Mouse (Mus musculus) midbrain, embryonic 14.5 days (tissue): Measurements from ENCODE around the gene Magix. TPM values are rescaled to one million over a fixed set of nuclear protein-coding genes. Genes with fewer than 3 reads are reported as not detected.

Experiments
- ATAC-seq: fragments of 200-750 bp; cut with Nextera tagmentation; 2 replicates; pipeline ENCODE4 v1.8.0; 2017; ENCODE audit warnings: moderate number of reproducible peaks, moderate library complexity; ENCODE audit not compliant: low FRiP score, low TSS enrichment
- DNase-seq: peaks from one replicate; pipeline ENCODE4 v3.0.0-alpha.2; 2015
- H3K27ac ChIP-seq: fragments of 300-500 bp; sonication (generic); replicated peaks from 2 replicates; pipeline ENCODE4 v1.5.1; 2014; ENCODE audit warnings: mild to moderate bottlenecking, low read depth, low read length, moderate library complexity
- H3K27me3 ChIP-seq: fragments of 300-500 bp; sonication (generic); 2 replicates; pipeline ENCODE4 v1.6.1; 2014; ENCODE audit warnings: low read length, control low read depth, mixed read lengths; ENCODE audit not compliant: control insufficient read depth, insufficient read depth
- H3K36me3 ChIP-seq: fragments of 300-500 bp; sonication (generic); 2 replicates; pipeline ENCODE4 v1.6.1; 2014; ENCODE audit warnings: low read length, control low read depth; ENCODE audit not compliant: control insufficient read depth, insufficient read depth
- H3K4me1 ChIP-seq: fragments of 300-500 bp; sonication (generic); 2 replicates; pipeline ENCODE4 v1.6.1; 2014; ENCODE audit warnings: mild to moderate bottlenecking, antibody characterized with exemption, low read length, control low read depth; ENCODE audit not compliant: control insufficient read depth, insufficient read depth
- H3K4me2 ChIP-seq: fragments of 300-500 bp; sonication (generic); 2 replicates; pipeline ENCODE4 v1.6.1; 2014; ENCODE audit warnings: mild to moderate bottlenecking, low read length, moderate library complexity
- H3K4me3 ChIP-seq: fragments of 300-500 bp; sonication (generic); replicated peaks from 2 replicates; pipeline ENCODE4 v1.5.1; 2014; ENCODE audit warnings: low read depth, low read length
- H3K9ac ChIP-seq: fragments of 300-500 bp; sonication (generic); replicated peaks from 2 replicates; pipeline ENCODE4 v1.6.1; 2014; ENCODE audit warnings: mild to moderate bottlenecking, low read length, moderate library complexity
- H3K9me3 ChIP-seq: fragments of 300-500 bp; sonication (generic); 2 replicates; pipeline ENCODE4 v1.6.1; 2016; ENCODE audit warnings: low read length, control low read depth, mixed read lengths; ENCODE audit not compliant: control insufficient read depth
- WGBS: fragments of 180-500 bp; shearing (Covaris S2); extraction: QIAGEN DNeasy Blood & Tissue Kit; methylation state at CpG from one replicate; pipeline ENCODE4 v1.1.7; 2014; 5-methylcytosine and 5-hydroxymethylcytosine counted together
- polyA plus RNA-seq: library from polyadenylated mRNA; unstranded; fragments of >200 nt; fragmentation: Nextera tagmentation; extraction: Ambion mirVana; gene quantifications from 2 replicates; pipeline ENCODE4 v1.2.1, GENCODE M21; 2014

Magix gene
- polyA plus RNA-seq, 1 experiment from 2014 or later: 0.16 TPM

GRCm38 (mm10) chrX:7670921-7671623 lies 10.0 kb downstream of the Magix start, which contains the start of gene Plp2:
Gene Plp2, minus strand, starts transcription at chrX:7671390.
- WGBS: 23% methylated on average over 36 of the region's 36 CpGs
- Histone ChIP-seq H3K9me3 (no peaks in the 10 kb centered on the region), H3K4me1 (no peaks in the 10 kb centered on the region), H3K9ac (0 out of 2 replicates have a peak within 1 kb of the TSS, but pooled peaks have one; percentile 9), H3K36me3 (no peaks in the 10 kb centered on the region), H3K27me3 (no peaks in the 10 kb centered on the region), H3K4me3 (peak within 1 kb of the TSS; percentile 27), H3K27ac (no peak within 1 kb of the TSS), H3K4me2 (peak within 1 kb of the TSS; percentile 44)
- DNase-seq (no peak), ATAC-seq (peak; percentile 48; the same call in 1 of the 2 replicates)

GRCm38 (mm10) chrX:7670390-7670881 lies 10.6 kb downstream of the Magix start:
- no peaks in the 10 kb centered on the region for H3K4me1 ChIP-seq
- no peaks in the 10 kb centered on the region for H3K9me3 ChIP-seq
- 20% methylated on average over 17 of the region's 19 CpGs for WGBS
- H3K27ac ChIP-seq: no peak overlapping the region
- H3K36me3 ChIP-seq: no peaks in the 10 kb centered on the region
- peak overlapping the region; percentile 27 for H3K4me3 ChIP-seq
- 0 out of 2 replicates have a peak overlapping the region, but pooled peaks have one; percentile 9 for H3K9ac ChIP-seq
- DNase-seq: peak; percentile 50
- ATAC-seq: peak; percentile 59
- H3K27me3 ChIP-seq: no peaks in the 10 kb centered on the region
- peak overlapping the region; percentile 44 for H3K4me2 ChIP-seq

- Histone ChIP-seq H3K4me2 (no peak overlapping the region), H3K9me3 (no peaks in the 10 kb centered on the region), H3K9ac (no peak overlapping the region), H3K27me3 (no peaks in the 10 kb centered on the region), H3K4me1 (no peaks in the 10 kb centered on the region), H3K27ac (no peak overlapping the region), H3K36me3 (no peaks in the 10 kb centered on the region), H3K4me3 (no peak overlapping the region)
- ATAC-seq (no peak), DNase-seq (no peak)
- 73% methylated on average over 21 of the region's 21 CpGs for WGBS
Observed at GRCm38 (mm10) chrX:7665739-7666502, 15.1 kb downstream of the Magix start.

- Histone ChIP-seq H3K4me1 (no peaks in the 10 kb centered on the region), H3K27ac (no peak overlapping the region), H3K36me3 (no peaks in the 10 kb centered on the region), H3K4me3 (no peak overlapping the region), H3K9ac (no peak overlapping the region), H3K4me2 (no peak overlapping the region), H3K27me3 (no peaks in the 10 kb centered on the region), H3K9me3 (no peaks in the 10 kb centered on the region)
- DNase-seq (no peak), ATAC-seq (no peak)
- WGBS: 87% methylated on average over 11 of the region's 11 CpGs
Observed at GRCm38 (mm10) chrX:7664791-7665190, 16.3 kb downstream of the Magix start.

GRCm38 (mm10) chrX:7662936-7663335 lies 18.1 kb downstream of the Magix start:
- Histone ChIP-seq H3K9ac (no peak overlapping the region), H3K36me3 (no peaks in the 10 kb centered on the region), H3K27me3 (no peaks in the 10 kb centered on the region), H3K4me2 (no peak overlapping the region), H3K4me1 (0 out of 2 replicates have a peak, but pooled peaks cover 4% of the 10 kb centered on the region), H3K9me3 (no peaks in the 10 kb centered on the region), H3K4me3 (no peak overlapping the region), H3K27ac (no peak overlapping the region)
- DNase-seq (no peak), ATAC-seq (no peak)
- 82% methylated on average over 3 of the region's 3 CpGs for WGBS

GRCm38 (mm10) chrX:7661086-7661485 lies 20.0 kb downstream of the Magix start:
- H3K36me3 ChIP-seq: no peaks in the 10 kb centered on the region
- no peak for DNase-seq
- no peaks in the 10 kb centered on the region for H3K27me3 ChIP-seq
- H3K4me1 ChIP-seq: 0 out of 2 replicates have a peak, but pooled peaks cover 4% of the 10 kb centered on the region
- no peak overlapping the region for H3K4me2 ChIP-seq
- no peak overlapping the region for H3K27ac ChIP-seq
- H3K9me3 ChIP-seq: no peaks in the 10 kb centered on the region
- 81% methylated on average over 4 of the region's 4 CpGs for WGBS
- ATAC-seq: no peak
- no peak overlapping the region for H3K9ac ChIP-seq
- H3K4me3 ChIP-seq: no peak overlapping the region

GRCm38 (mm10) chrX:7658785-7659589 lies 22.1 kb downstream of the Magix start:
- Histone ChIP-seq H3K9ac (no peak overlapping the region), H3K4me2 (no peak overlapping the region), H3K9me3 (no peaks in the 10 kb centered on the region), H3K27me3 (no peaks in the 10 kb centered on the region), H3K4me3 (no peak overlapping the region), H3K36me3 (no peaks in the 10 kb centered on the region), H3K27ac (no peak overlapping the region), H3K4me1 (0 out of 2 replicates have a peak, but pooled peaks cover 4% of the 10 kb centered on the region)
- WGBS: 62% methylated on average over 11 of the region's 11 CpGs
- DNase-seq: no peak
- no peak for ATAC-seq

- Histone ChIP-seq H3K4me2 (peak overlapping the region; percentile 8; the same call in 1 of the 2 replicates), H3K36me3 (no peaks in the 10 kb centered on the region), H3K27me3 (no peaks in the 10 kb centered on the region), H3K4me1 (0 out of 2 replicates have a peak, but pooled peaks cover 4% of the 10 kb centered on the region), H3K4me3 (no peak overlapping the region), H3K9me3 (no peaks in the 10 kb centered on the region), H3K9ac (no peak overlapping the region), H3K27ac (no peak overlapping the region)
- ATAC-seq (no peak), DNase-seq (no peak)
- WGBS: 17% methylated on average over 15 of the region's 15 CpGs
Observed at GRCm38 (mm10) chrX:7658031-7658784, 22.8 kb downstream of the Magix start.
